Mouse (Mus musculus): ENCODE results near the gene Taf3. TPM values are rescaled to one million over a fixed set of nuclear protein-coding genes. Genes with fewer than 3 reads are reported as not detected.

Gene Taf3
- total RNA-seq, 2 experiments from 2014 or later = 12.9 to 13.9 TPM

DNA sequence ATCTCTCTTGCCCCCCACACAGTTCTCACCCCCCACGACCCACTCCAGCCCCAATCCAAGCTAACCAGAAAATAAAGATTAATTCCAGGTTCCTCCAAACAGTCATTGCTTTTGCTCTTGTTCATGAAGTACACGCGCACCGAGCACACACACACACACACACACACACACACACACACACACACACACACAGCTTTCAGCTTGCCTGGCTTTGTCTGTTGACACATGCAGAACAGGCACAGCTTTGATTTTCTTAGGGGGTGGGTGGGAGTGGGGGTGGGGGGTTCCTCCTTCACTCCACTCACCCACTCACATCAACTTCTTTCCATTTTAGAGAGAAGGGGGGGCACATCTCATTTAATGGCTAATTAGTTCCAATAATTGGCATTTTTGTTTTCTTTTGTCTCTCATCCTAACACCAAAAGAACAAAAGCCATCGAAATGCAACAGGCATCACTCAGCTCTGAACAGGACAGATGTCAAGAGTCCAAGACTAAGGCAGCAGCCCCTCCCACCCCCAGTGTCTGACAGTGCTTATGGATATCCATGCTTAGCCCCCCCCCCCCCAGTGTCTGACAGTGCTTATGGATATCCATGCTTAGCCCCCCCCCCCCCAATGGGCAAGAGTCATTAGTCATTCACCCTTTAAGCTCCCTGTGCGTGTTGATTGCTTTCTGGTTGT lies 155.0 kb downstream of the Taf3 start:
- no peak for DNase-seq (ENCODE audit: extremely low spot score in 1 of 2, low spot score in 1 of 2)

DNA sequence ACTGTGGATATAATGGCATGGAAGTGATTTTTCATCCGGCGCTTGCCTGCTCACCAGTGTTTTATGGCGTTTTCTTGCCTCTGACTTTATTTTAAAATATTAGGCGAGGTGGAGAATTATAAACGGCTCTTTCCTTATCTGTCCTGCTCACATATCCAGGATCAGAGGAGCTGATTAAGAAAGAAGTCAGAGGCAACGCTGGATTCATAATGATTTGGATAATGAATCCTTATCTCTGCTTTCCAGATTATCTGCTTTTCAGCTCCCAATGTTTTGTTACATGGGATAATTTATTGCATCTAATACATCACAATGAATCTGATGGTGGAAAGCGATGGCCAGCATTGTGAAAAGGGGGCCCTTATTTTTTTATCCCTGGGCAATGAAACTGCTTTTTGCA lies 155.9 kb downstream of the Taf3 start:
- DNase-seq (ENCODE audit: extremely low spot score in 1 of 2, low spot score in 1 of 2) = no peak

DNA sequence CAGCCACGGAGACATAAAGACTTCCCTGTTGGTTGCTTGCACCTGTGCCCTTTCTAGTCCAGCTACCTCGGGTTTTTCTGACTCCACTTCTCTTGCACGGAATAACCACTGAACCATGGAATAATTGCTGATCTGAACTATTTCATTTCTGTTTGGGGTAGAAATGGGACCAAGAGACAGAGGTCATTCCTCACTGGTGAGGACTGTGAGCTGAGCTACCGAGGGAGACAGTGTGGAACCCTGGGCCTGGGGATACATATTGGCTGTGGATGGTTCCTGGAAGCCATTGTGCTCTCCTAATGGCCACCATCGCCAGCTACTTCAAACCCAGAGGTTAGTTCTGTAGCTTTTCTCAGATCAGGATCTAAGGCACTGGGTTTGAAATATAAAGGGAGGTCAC lies 157.5 kb downstream of the Taf3 start:
- no peak for DNase-seq (ENCODE audit: extremely low spot score in 1 of 2, low spot score in 1 of 2)

DNA sequence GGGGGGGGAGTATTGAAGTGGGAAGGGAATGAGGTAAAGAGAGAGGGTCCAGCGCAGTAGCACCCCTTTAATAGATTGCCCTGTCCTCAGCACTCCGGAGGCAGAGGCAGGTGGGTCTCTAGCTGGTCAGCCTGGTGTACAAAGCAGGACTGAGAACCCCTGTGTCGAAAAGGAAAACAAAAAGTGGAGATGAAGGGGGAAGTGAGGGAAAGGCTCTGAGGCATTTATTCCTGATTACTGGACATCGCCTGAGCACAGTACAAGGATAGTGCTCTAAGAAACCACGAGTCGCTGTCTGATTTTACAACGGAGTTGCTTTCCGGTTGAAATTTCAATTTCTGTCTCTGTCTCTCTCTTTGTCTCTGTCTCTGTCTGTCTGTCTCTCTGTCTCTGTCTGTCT lies 158.1 kb downstream of the Taf3 start:
- DNase-seq (ENCODE audit: extremely low spot score in 1 of 2, low spot score in 1 of 2) = no peak

DNA sequence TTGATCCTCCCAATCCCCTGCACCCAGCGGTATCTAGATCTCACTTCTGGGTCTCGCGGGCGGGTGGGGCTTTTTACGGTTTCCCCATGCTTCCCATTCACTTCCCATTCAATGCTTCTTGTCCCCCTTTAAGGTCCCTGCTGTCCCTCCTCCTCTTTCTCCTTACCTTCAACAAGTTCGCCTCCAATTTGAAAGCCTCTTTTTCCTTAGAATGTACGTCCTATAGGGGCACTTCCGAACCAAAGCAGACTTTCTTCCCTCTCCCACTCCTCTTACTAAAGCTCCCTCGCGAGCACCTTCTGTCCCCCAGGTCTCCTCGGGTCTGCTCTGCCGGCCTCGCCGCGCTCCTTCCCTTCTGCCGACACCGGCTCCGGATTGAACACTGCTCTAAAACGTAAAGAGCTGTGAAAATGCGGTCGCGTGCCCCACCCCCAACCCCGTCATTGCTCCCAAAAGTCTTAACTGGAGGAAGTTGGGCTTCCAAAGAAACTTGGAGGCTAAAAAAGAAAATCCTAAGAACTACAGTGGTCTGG lies 158.7 kb downstream of the Taf3 start, which contains the start of gene Gata3:
Gata3 (minus strand) TSS at position 384 of the 533 bp plus-strand sequence.
- DNase-seq (ENCODE audit: extremely low spot score in 1 of 2, low spot score in 1 of 2) = no peak

DNA sequence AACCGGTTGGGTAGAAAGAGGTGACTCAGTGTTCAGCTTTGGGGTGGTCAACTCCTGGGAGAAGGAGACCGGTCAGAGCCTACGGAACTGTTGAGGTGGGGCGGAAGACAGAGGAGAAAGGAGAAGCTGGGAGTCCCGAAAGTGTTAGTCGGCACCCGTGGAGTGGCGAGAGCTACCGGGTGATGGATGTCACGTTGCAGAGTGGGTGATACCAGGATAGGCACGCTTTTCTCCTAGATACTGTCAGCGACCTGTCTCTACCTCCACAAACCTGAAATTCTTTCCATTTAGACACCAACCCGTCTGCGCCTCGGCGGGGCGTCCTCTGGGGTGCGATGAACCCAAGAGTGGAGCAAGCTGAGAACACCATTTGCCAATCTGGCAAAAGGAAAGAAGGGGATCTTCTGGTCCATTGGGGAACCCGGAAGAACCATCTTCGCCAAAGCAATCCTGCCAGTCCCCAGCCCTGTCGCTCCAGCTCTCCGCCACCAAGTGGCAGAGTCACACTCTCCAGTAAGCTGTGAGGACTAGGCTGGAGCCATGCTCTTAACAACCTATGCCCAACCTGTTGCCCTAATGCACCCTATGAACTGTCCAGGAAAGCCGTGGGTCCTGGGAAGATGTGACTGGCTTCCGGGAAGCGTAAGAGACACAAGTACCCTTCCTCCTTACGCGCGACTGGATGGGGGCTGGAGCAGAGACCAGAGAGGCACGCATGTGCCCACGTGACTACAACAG lies 159.3 kb downstream of the Taf3 start, which contains the start of gene 9230102O04Rik:
9230102O04Rik (minus strand) TSS at position 628 of the 738 bp plus-strand sequence.
- no peak for DNase-seq (ENCODE audit: extremely low spot score in 1 of 2, low spot score in 1 of 2)

DNA sequence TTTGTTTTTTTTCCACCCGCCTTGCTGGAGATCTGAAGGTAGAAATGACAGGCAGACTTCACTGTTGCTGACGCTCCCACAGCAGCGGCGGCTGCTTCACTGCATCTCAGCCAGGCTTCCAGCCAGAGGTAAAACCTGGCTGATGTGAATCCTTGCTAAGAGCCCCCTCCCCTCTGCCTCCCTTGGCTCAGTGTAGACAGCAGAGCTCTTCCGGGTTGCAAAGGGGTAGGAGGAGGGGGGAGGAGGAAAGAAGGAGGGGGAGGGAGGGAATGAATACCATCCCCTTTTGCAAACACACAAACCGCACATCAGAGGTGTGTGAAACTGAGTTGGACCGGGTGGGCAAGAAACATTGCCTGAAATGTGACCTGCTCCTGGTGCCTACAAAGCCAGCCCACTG lies 160.8 kb downstream of the Taf3 start:
- DNase-seq (ENCODE audit: extremely low spot score in 1 of 2, low spot score in 1 of 2) = no peak

DNA sequence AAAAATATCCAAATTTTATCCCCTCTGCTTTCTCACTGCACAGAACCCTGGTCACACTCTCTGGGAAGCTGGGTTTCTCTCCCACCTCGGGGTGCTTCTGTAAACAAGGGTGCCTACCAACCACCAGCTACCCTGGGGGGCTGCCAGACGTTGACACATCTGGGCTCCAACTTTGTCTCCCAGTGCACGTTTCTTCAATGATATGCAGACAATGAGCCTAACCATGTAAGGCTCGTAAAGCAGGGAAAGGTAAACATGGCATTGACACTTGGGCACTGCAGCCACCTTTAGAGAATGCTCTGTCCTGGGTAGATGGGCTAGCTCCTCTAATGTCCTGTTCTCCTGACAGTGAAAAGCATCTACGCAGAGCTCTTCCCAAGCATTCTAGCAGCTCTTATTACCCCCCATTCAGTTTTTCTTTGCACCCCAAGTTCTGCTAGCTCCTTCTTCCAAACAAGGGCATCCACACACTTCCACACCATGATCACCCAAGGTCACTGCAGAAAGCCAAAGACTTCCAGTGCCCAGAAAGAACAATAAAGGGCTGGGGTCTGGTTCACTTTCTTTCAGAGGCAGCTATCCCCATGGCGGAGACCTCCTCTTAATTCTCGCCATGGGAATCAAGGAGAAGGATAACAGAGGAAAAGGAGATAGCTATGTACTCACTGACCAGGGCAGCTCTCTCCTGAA lies 161.3 kb downstream of the Taf3 start:
- DNase-seq (ENCODE audit: extremely low spot score in 1 of 2, low spot score in 1 of 2) = no peak

DNA sequence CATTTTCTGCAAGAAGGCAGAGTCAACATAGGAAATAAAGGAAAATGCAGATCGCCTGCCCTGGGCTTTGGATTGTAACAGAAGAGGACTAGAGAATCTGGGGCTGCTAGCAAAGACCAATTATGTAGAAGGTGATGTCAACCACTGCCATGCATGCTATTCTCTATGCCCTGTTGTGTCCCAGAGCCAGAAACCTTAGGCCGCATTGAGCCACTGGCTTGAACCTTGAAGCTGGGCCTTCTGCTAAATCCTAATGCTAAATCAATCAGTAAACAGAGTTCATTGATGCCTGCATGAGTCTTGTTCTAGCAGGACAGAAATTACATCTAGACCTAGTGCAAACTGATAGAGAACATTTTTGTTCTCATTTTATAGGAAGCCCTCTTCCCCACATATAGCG lies 162.4 kb downstream of the Taf3 start:
- DNase-seq (ENCODE audit: extremely low spot score in 1 of 2, low spot score in 1 of 2) = no peak

DNA sequence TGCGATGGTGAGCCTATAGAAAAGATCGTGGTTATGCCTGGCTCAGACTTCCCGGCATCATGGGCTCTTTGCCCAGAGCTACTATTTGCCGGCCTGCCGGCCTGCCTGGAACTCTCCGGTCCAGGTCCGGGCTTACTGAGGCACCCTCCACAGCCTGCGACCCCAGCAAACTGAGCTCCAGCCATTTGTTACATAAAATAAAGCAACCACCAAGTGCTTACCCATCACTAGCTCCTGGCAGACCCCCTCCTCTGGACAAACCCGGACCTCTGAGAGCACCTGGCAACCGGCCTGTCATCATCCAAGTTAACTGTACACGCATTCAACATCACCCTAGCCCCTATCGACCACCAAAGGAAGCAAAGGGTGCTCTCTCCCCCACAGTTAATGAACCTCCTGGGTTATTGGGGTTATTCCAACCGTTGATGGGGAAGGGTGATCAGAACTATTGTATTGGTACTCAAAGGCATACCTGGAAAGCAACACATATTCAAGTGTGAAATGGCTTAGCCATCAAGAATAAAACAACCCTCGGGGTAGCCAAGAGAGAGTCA lies 163.1 kb downstream of the Taf3 start:
- DNase-seq (ENCODE audit: extremely low spot score in 1 of 2, low spot score in 1 of 2) = no peak

DNA sequence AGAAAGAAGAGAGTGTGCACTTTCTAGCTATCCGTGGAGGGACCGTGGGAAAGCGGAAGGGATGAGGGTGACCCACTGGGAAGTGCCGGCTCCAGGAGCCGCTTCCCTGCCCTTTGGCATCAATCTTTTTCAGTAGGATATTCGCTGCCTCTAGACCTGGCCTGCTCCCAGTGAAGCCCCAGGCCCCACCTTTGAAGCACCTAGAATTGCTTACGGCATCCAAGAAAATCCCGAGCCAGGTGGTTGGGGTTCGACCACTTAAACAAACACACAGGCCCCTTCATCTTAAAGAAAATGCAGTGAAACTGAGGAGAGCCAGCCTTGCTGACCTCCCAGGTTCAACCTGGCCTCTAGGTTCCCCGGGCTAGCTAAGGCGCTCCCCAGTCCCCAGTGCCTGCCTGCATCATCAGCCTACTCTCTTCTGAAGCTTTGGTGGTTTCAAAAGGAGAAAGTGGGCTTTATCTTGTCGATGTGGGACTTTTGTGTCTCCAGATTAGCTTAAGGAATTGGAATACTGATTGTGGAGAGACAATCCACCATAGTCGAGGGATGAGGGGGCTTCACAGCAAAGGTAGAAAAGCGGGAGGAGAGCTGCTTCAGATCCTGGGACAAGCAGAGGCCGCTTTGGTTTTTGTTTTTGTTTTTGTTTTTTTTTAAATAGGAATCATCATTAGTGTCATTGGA lies 163.7 kb downstream of the Taf3 start:
- no peak for DNase-seq (ENCODE audit: extremely low spot score in 1 of 2, low spot score in 1 of 2)

DNA sequence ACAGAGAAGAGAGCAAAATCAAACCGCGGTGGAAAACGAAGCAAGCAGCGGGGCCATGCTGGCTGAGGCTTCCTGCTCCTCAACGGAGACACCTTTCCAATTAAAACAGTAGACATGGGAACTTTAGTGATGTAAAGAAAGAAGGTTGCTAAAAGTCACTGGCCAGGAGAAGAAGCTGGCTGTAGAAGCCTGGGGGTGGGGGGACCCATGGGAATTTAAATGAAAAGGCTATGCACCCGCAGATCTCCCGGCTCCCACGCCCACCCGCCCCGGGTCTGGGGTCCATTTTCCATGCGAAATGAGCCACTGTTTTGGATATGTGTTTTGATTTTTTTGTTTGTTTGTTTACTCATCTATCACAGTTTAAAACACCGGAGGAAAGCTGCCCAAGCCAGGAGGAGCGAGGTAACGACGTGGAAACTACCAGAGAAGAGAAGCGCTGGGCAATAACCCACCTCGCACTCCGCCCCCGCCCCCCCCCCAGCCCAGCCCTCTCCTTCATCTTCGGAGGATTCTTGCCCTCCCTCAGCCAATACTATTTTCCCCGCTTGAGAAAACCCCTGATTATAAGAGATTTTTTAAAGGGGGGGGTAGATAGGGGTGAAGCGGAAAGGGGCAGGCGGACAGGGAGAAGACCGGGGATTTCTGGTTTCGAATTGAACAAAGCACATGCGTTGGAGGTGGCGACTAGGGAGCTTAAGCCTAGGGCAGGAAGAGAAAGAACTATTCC lies 164.4 kb downstream of the Taf3 start:
- no peak for DNase-seq (ENCODE audit: extremely low spot score in 1 of 2, low spot score in 1 of 2)

DNA sequence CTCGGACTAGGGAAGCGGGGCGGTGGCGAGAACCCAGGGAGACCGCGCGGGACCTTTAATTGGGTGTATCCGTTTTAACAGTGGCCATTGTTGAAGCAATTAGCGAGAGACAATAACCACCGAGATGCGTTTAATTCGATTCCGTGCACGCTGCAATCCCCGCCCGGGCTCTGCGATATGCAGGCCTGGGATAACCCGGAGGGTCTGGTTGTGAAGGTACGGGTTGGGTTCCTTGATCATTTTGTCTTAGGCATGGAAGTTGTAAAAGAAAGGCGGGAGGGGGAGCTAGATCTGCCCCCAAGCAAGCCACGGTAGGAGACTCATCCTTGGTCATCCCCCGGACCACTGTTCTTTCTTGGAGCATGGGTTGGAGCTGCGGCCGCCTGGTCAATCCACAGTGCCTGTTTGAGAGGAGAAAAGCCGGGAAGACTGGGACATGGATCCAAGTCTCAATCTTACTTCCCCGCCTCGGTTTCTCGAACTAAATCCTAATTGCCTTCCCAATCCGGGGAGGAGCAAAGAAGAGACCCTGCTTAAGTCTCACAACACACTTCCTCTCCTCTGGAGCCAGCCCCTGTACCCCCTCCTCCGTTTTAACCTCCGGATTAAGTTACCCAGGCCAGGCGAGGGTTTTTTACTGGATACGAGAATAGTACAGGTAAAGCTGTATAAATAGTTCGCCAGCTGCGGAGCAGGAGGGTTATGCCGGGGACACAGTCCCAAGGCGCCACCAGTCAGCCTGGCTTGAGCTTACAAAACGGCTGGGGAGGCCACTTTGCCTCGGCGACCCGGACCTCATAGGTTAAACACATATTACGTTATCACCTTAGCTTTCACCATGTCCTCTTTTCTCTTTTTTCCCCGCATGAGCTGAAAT lies 165.2 kb downstream of the Taf3 start:
- no peak for DNase-seq (ENCODE audit: extremely low spot score in 1 of 2, low spot score in 1 of 2)

DNA sequence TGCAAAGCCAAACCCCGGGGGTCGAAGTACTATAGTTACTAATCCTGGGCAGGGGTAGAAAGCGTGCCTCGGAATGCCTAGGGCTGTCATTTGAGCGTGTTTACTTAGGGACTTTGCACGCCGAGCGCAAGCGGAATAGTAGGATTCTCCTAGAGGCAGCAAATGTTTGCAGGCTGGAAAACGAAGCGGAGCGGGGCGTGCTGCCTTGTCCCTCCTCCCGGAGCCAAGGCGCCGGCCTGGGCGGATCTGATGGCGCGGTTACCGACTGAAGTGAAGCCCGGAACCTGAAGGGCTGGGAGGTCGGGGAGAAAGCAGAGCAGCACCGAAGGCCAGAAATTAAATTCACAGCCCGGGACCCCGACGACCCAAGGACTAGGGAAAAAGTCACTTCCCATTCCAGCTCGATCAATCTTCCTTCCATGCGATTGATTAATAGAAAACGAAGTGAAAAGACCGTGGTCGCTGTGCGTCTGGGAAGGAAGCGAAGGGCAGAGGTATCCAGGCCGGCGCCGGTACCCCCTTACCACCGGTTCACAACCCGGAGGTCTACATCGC lies 165.9 kb downstream of the Taf3 start:
- DNase-seq (ENCODE audit: extremely low spot score in 1 of 2, low spot score in 1 of 2) = no peak

DNA sequence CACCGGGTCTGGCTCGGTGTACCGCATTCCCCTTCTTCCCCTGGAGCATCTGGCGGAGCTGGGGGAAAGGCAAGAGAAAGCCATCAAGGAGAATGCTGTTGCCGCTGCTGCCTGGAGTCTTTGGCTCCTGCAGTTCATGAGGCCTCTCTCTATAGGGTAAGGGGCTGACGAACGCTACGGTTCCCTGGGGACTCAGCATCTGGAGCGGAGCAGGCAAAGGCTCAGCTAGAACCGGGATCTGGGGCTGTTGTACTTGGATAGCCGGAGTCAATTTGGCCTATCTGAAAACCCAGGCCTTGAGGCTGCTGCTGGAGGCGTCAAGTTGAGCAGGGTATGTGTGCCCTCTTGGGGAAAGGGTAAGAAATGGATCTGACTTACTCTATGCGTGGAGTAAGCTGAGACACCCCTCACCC lies 166.8 kb downstream of the Taf3 start:
- no peak for DNase-seq (ENCODE audit: extremely low spot score in 1 of 2, low spot score in 1 of 2)

DNA sequence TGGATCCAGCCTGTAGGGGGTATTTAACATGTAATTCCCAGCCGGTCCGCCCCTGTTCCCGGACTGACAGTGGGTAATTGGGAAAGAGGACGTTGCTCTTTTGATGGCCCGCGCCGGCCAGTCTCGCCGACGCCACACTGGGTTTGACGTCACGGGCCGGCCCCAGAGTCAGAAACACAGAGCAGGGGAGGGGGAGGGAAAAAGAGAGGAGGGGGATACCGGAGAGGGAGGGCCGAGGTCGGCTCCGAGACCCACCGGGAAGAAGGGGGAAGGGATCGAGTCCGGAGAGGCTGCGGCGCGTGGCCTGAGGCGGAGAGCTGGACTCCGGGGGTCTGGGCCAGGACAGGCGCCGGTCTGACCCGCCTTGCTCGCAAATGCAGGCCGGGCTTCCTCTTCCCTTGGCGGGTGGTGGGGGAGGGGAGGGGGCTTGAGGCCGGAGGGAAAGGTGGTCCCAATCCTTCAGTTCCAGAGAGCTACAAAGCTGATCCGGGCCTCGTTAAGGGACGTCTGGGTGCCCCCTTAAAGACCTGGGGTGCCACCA lies 167.3 kb downstream of the Taf3 start, which contains the start of gene 4930412O13Rik:
4930412O13Rik (plus strand) TSS at position 202 of the 541 bp plus-strand sequence.
- no peak for DNase-seq (ENCODE audit: extremely low spot score in 1 of 2, low spot score in 1 of 2)

DNA sequence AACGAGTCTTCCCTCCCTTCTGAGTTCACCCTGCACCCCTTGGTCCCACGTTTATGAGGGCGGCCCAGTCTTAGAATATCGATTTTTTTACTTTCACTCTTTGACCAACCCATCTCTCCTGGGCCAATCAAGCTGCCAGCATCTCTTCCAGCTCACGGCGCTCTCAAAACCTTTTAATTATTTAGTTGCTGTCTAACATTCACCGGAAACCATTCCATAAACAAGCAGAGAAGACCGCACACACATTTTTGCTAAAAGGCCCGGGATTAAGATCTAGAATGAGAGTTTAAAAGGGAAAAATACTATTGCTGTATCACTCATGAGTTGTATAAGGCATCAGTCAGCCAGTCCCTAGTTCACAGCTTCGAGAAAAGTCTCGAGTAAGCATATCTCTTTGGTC lies 168.1 kb downstream of the Taf3 start:
- no peak for DNase-seq (ENCODE audit: extremely low spot score in 1 of 2, low spot score in 1 of 2)

DNA sequence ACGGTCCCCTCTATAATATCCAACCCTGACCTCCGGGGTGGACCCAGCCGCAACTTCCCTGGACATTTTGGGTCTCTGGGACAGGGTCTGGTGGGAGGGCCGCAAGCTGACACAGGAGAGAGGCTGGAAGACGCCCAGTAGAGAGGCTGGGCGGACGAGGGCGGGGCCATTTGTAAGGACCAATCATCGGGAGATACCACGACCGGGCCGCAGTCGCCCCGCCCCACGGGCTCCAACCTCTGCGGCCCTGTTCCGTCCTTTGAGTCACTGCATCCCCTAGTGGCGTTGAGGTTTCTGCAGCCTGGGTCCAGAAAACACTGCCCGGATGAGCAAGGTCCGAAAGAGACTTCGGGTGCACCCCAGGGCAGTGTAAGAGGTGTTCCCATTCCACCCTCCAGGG lies 168.9 kb downstream of the Taf3 start:
- peak in 1 of 2 experiments; percentile 39 for DNase-seq (ENCODE audit: extremely low spot score in 1 of 2, low spot score in 1 of 2)
